Comparison of ENCODE assay signal across 8 mouse cellular contexts in the genomic region with DNA sequence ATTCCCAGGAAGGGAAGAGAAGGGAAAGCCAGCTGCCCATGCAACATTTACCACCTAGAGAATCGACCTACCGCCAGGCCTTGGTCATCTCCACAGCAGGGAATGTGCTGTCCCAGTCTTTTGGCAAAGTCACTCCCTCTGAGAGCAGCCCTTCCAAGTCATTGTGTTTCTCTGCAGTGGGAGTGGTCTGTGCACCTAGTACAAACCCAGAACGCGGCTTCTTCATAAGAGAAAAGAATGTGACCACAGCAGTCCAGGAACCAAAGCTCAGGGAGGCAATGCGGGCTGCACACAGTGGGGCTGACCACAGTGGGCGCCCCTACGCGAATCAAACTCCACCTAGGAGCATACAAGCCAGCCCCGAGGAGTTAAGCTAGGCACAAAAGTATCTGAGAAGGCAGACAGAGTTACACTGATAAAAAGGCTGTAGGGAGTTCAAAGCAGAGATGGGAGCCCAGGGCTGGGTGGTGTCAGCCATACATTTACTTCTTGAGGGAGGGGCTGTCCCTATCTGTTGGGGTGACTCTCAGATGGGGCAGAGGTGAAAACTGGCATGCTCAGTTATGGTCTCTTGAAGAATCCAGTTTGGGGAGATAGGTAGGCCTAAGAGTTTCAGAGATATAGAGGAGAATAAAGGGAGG. TPM values are rescaled to one million over a fixed set of nuclear protein-coding genes. Genes with fewer than 3 reads are reported as not detected.
DNase-seq lines count a peak whose midpoint lies in the region; ATAC-seq lines count a peak whose summit lies in the region.

No protein-coding gene starts in this region.

- peak overlapping the region; percentile 94 for H3K9ac ChIP-seq in heart, embryonic 15.5 days

- no peaks in the 10 kb centered on the region for H3K27me3 ChIP-seq in heart, embryonic 15.5 days
- peaks cover 7% of the 10 kb centered on the region for H3K27me3 ChIP-seq in midbrain, embryonic 10.5 days (ENCODE audit: low read depth, poor library complexity, severe bottlenecking)

- H3K4me1 ChIP-seq in heart, embryonic 15.5 days (replicated peaks) = peaks cover 43% of the 10 kb centered on the region
- H3K4me1 ChIP-seq in midbrain, embryonic 10.5 days = peaks cover 40% of the 10 kb centered on the region

- peaks cover 24% of the 10 kb centered on the region for H3K36me3 ChIP-seq in heart, embryonic 15.5 days
- peaks cover 30% of the 10 kb centered on the region for H3K36me3 ChIP-seq in midbrain, embryonic 10.5 days

- peak; percentile 20; the same call in 1 of the 2 replicates for ATAC-seq in common myeloid progenitor, adult 5-6 weeks (replicated peaks; ENCODE audit: low read depth, poor library complexity, severe bottlenecking)
- ATAC-seq in heart, embryonic 15.5 days (replicated peaks; ENCODE audit: insufficient number of reproducible peaks, insufficient read depth, low FRiP score, low read depth) = no peak
- ATAC-seq in frontal cortex, adult (ENCODE audit: low TSS enrichment) = no peak; the same call in 1 of the 2 replicates
- no peak for ATAC-seq in cerebellum, adult (ENCODE audit: insufficient number of reproducible peaks, low FRiP score, low TSS enrichment)

- H3K4me2 ChIP-seq in heart, embryonic 15.5 days = peak overlapping the region; percentile 91

- peak overlapping the region; percentile 93 for H3K27ac ChIP-seq in heart, embryonic 15.5 days
- H3K27ac ChIP-seq in midbrain, embryonic 10.5 days (replicated peaks) = peak overlapping the region; percentile 60

- 27% methylated on average over 9 of the region's 9 CpGs for WGBS in heart, embryonic 15.5 days
- WGBS in midbrain, embryonic 10.5 days = 16% methylated on average over 9 of the region's 9 CpGs

- peak; percentile 42 for DNase-seq in ES-CJ7 (ENCODE audit: low read depth, low spot score)
- peak; percentile 44 to 62 for DNase-seq in kidney, postnatal 25 days
- no peak for DNase-seq in midbrain, embryonic 10.5 days (ENCODE audit: low spot score)
- DNase-seq in urinary bladder, postnatal 25 days (ENCODE audit: low spot score) = no peak

- no peaks in the 10 kb centered on the region for H3K9me3 ChIP-seq in heart, embryonic 15.5 days (replicated peaks)
- no peaks in the 10 kb centered on the region for H3K9me3 ChIP-seq in midbrain, embryonic 10.5 days (replicated peaks)

- peak overlapping the region; percentile 82 for H3K4me3 ChIP-seq in heart, embryonic 15.5 days
- H3K4me3 ChIP-seq in midbrain, embryonic 10.5 days = peak overlapping the region; percentile 78

RNA-seq across cellular contexts. Expression of a gene that starts 1.5 kb away (rescaled TPM):
- 12.6 and 17.5 TPM in 2 replicates for total RNA-seq in common myeloid progenitor, adult 5-6 weeks (2017)
- 4.9 and 7.9 TPM in 2 replicates for polyA plus RNA-seq in heart, embryonic 15.5 days (2015; fragmentation: Nextera tagmentation; extraction: Ambion mirVana)
- polyA plus RNA-seq in midbrain, embryonic 10.5 days (2016; fragmentation: Nextera tagmentation; extraction: Ambion mirVana) = 2.9 and 4.0 TPM in 2 replicates

Comparison
In these comparisons a context has a peak if more than half of its experiments do, and no peak if none do; other contexts are left out.
1. DNase-seq: peak in ES-CJ7 (single experiment) and kidney, postnatal 25 days (2 of 2); none in midbrain, embryonic 10.5 days (single experiment) and urinary bladder, postnatal 25 days (single experiment).